Mouse (Mus musculus) heart, embryonic 13.5 days (tissue): ENCODE measurements around the gene Lyrm1. TPM values are rescaled to one million over a fixed set of nuclear protein-coding genes. Genes with fewer than 3 reads are reported as not detected.
A peak's percentile ranks its signal among the peaks of the same experiment; 100 is the strongest.

Experiments
- ATAC-seq: fragments of 200-750 bp; cut with Nextera tagmentation; 2 replicates; pipeline ENCODE4 v1.8.0; 2017; ENCODE audit warnings: moderate TSS enrichment; ENCODE audit not compliant: insufficient number of reproducible peaks, low FRiP score, low TSS enrichment; ENCODE audit errors: extremely low read depth
- H3K27ac ChIP-seq: fragments of 300-500 bp; sonication (generic); replicated peaks from 2 replicates; pipeline ENCODE4 v1.5.1; 2015; ENCODE audit warnings: moderate library complexity, mild to moderate bottlenecking, inconsistent platforms
- H3K27me3 ChIP-seq: fragments of 300-500 bp; sonication (generic); replicated peaks from 2 replicates; pipeline ENCODE4 v1.6.1; 2015; ENCODE audit warnings: mild to moderate bottlenecking, inconsistent platforms
- H3K36me3 ChIP-seq: fragments of 300-500 bp; sonication (generic); 2 replicates; pipeline ENCODE4 v1.6.1; 2015; ENCODE audit warnings: mild to moderate bottlenecking, inconsistent platforms
- H3K4me1 ChIP-seq: fragments of 300-500 bp; sonication (generic); 2 replicates; pipeline ENCODE4 v1.6.1; 2015; ENCODE audit warnings: inconsistent platforms
- H3K4me2 ChIP-seq: fragments of 300-500 bp; sonication (generic); 2 replicates; pipeline ENCODE4 v1.6.1; 2015; ENCODE audit warnings: inconsistent platforms, mild to moderate bottlenecking, moderate library complexity
- H3K4me3 ChIP-seq: fragments of 300-500 bp; sonication (generic); 2 replicates; pipeline ENCODE4 v1.5.1; 2015; ENCODE audit warnings: moderate library complexity, mild to moderate bottlenecking, inconsistent platforms
- H3K9ac ChIP-seq: fragments of 300-500 bp; sonication (generic); 2 replicates; pipeline ENCODE4 v1.6.1; 2015; ENCODE audit warnings: inconsistent platforms, mild to moderate bottlenecking, moderate library complexity
- H3K9me3 ChIP-seq: fragments of 300-500 bp; sonication (generic); 2 replicates; pipeline ENCODE4 v1.6.1; 2016; ENCODE audit warnings: inconsistent platforms
- WGBS: fragments of 180-500 bp; shearing (Covaris S2); methylation state at CpG from one replicate; pipeline ENCODE4 v1.1.7; 2015; ENCODE audit warnings: mixed read lengths; 5-methylcytosine and 5-hydroxymethylcytosine counted together
- polyA plus RNA-seq: library from polyadenylated mRNA; unstranded; fragments of >200 nt; fragmentation: Nextera tagmentation; extraction: Ambion mirVana; gene quantifications from 2 replicates; pipeline ENCODE4 v1.2.1, GENCODE M21; 2015

Lyrm1 gene
- polyA plus RNA-seq: 8.2 TPM in 2 replicates

- ATAC-seq: peak; percentile 98
- Histone ChIP-seq H3K27me3 (no peaks in the 10 kb centered on the region), H3K4me3 (peak within 1 kb of the TSS; percentile 84), H3K4me1 (peaks cover 28% of the 10 kb centered on the region), H3K36me3 (no peaks in the 10 kb centered on the region), H3K27ac (peak within 1 kb of the TSS; percentile 88), H3K9me3 (no peaks in the 10 kb centered on the region), H3K4me2 (peak within 1 kb of the TSS; percentile 85), H3K9ac (peak within 1 kb of the TSS; percentile 95)
- WGBS: under 1% methylated on average over 63 of the region's 63 CpGs
Observed at GRCm38 (mm10) chr7:119895639-119896512, at the start of gene Lyrm1, which contains the start of gene Dcun1d3. Gene Lyrm1 (plus strand): TSS chr7:119895861. Gene Dcun1d3 (minus strand): TSS chr7:119896298.

DNA sequence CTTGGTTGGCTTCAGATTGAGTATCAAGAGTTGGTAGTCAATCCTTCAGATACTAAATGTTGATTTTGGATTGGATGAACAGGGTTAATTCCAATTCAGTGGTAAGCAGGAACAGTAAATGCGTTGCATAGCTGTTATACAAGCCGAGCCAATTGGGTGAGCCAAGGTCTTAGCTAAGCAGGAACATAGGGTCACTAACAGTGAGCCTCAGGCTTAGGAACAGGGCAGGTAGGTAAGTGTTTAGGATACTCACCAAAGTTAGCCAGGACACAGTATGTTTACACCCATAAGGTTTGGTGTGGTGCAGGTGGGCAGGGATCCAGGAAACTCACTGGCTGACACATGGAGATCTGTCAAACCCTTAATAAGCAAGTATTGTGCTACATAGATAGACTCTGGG lies 48.3 kb upstream of the Lyrm1 start:
- Histone ChIP-seq H3K27ac (no peak overlapping the region), H3K36me3 (peaks cover 49% of the 10 kb centered on the region), H3K9me3 (no peaks in the 10 kb centered on the region), H3K4me2 (no peak overlapping the region), H3K27me3 (no peaks in the 10 kb centered on the region), H3K4me1 (no peaks in the 10 kb centered on the region), H3K4me3 (no peak overlapping the region), H3K9ac (no peak overlapping the region)
- WGBS: 79% methylated on average over 2 of the region's 2 CpGs
- no peak for ATAC-seq

DNA sequence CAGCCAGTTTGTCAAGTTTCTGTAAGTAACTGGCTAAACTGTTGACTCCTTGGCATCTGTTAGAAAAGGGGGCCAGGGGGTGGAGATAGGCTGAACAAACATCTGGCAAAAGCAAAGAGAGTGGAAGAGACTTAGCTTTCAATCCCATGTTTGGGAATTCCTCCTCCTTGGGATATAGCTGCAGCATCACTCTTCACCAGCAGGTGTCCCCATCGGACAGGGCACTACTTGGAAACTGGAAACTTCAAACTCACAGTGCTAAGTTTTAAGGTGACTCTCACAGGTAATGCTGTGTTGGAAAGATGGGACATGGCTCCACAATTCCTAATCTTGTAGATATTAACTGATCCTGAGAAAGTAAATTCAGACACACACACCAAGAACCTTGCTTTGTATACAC lies 46.6 kb upstream of the Lyrm1 start:
- no peak for ATAC-seq
- 0% methylated on average over 1 of the region's 1 CpGs for WGBS
- Histone ChIP-seq H3K4me3 (no peak overlapping the region), H3K4me1 (no peaks in the 10 kb centered on the region), H3K9me3 (no peaks in the 10 kb centered on the region), H3K27me3 (no peaks in the 10 kb centered on the region), H3K27ac (no peak overlapping the region), H3K9ac (no peak overlapping the region), H3K4me2 (no peak overlapping the region), H3K36me3 (peaks cover 47% of the 10 kb centered on the region)

GRCm38 (mm10) chr7:119850737-119851136 lies 44.9 kb upstream of the Lyrm1 start:
- H3K36me3 ChIP-seq: peaks cover 46% of the 10 kb centered on the region
- H3K9me3 ChIP-seq: no peaks in the 10 kb centered on the region
- H3K27ac ChIP-seq: no peak overlapping the region
- no peaks in the 10 kb centered on the region for H3K27me3 ChIP-seq
- no peak overlapping the region for H3K9ac ChIP-seq
- H3K4me3 ChIP-seq: no peak overlapping the region
- 64% methylated on average over 5 of the region's 5 CpGs for WGBS
- no peaks in the 10 kb centered on the region for H3K4me1 ChIP-seq
- no peak for ATAC-seq
- no peak overlapping the region for H3K4me2 ChIP-seq

DNA sequence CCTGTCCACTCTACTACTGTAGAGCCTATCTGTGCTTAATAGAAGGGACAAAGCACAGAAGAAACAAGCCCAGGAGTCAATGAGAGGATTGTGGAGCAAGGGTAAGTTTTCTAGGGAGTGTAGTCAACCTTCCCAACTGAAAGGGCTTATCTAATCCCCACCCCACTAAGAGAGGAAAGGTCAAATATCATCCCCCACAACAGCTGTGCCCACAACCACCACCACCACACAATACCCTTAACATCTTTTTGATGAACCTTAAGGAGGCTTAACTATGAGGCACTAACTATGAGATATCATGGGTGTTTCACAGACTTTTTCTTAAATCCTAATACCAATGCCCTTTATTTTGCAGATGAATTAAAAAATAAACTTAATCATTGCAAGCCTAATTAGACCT lies 43.2 kb upstream of the Lyrm1 start:
- Histone ChIP-seq H3K4me2 (no peak overlapping the region), H3K4me1 (no peaks in the 10 kb centered on the region), H3K4me3 (no peak overlapping the region), H3K36me3 (peaks cover 61% of the 10 kb centered on the region), H3K9ac (no peak overlapping the region), H3K9me3 (no peaks in the 10 kb centered on the region), H3K27ac (no peak overlapping the region), H3K27me3 (no peaks in the 10 kb centered on the region)
- ATAC-seq: no peak

DNA sequence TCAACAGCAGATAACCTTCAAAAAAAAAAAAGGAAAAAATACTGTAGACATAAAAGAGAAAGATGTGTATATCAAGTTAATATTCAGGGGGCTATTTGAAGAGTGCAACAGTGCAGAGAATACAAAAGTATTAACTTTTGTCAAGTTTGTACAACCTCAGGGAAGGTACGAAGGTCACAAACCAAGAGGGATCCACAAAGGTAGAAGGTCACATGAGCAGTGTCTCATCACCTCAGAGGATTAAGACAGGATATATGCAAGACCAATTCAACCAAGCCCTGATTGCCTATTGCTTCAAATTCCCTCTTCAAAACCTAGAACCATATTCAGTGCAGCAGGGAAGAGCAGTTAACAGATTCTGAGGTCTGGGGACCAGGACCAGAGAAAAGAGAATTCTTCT lies 42.5 kb upstream of the Lyrm1 start:
- Histone ChIP-seq H3K4me3 (no peak overlapping the region), H3K27me3 (no peaks in the 10 kb centered on the region), H3K27ac (no peak overlapping the region), H3K4me2 (no peak overlapping the region), H3K4me1 (no peaks in the 10 kb centered on the region), H3K9me3 (no peaks in the 10 kb centered on the region), H3K36me3 (peaks cover 68% of the 10 kb centered on the region), H3K9ac (no peak overlapping the region)
- WGBS: 92% methylated on average over 1 of the region's 1 CpGs
- ATAC-seq: no peak

GRCm38 (mm10) chr7:119854362-119854761 lies 41.3 kb upstream of the Lyrm1 start:
- Histone ChIP-seq H3K9me3 (no peaks in the 10 kb centered on the region), H3K9ac (no peak overlapping the region), H3K4me3 (no peak overlapping the region), H3K27ac (no peak overlapping the region), H3K36me3 (peaks cover 71% of the 10 kb centered on the region), H3K4me2 (no peak overlapping the region), H3K27me3 (no peaks in the 10 kb centered on the region), H3K4me1 (no peaks in the 10 kb centered on the region)
- ATAC-seq: no peak
- WGBS: 88% methylated on average over 2 of the region's 2 CpGs

DNA sequence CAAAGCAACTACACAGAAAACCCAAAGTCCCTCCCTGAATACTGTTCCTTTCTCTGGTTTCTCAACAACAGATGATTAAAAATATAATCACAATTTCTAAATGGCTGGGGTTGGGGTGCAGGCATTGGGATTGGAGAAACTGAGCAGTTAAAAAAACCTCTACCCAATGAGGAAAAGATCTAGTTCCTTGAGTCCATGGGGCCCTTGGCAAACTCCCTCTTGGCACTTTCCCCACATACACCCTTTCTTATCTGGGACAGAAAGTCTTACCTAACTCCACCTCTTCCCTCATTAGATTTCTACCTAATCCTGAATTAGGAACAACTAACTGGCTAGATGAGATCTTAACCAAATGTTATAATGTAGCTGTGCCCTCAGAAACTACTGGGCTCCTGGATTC lies 40.6 kb upstream of the Lyrm1 start:
- H3K4me3 ChIP-seq: no peak overlapping the region
- no peaks in the 10 kb centered on the region for H3K9me3 ChIP-seq
- no peak overlapping the region for H3K9ac ChIP-seq
- no peak overlapping the region for H3K27ac ChIP-seq
- H3K27me3 ChIP-seq: no peaks in the 10 kb centered on the region
- no peak overlapping the region for H3K4me2 ChIP-seq
- H3K4me1 ChIP-seq: peaks cover under 1% of the 10 kb centered on the region; the same call in 1 of the 2 replicates
- H3K36me3 ChIP-seq: peaks cover 71% of the 10 kb centered on the region
- ATAC-seq: no peak

DNA sequence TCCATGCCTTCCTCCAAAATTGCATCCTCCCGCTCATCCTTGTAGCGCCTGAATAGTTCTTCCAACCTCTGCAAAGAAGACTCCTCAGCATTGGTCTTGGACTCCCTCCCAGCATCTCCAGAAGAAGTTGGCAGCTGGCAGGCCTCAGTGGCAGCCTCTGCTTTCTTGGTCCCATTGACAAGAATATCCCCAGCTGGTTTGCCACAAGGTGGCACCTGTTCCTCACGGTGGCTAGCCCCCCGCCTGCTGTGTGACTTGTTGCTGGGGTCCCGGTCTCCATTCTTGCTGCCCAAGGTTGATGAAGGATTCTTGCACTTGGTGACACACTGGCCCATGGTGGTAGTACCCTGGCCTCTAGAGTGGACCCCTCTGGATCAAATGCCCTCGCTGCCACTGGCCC lies 36.2 kb upstream of the Lyrm1 start:
- ATAC-seq: no peak
- Histone ChIP-seq H3K4me2 (no peak overlapping the region), H3K27me3 (no peaks in the 10 kb centered on the region), H3K4me3 (no peak overlapping the region), H3K27ac (no peak overlapping the region), H3K9ac (no peak overlapping the region), H3K36me3 (peaks cover 47% of the 10 kb centered on the region), H3K4me1 (peaks cover 33% of the 10 kb centered on the region), H3K9me3 (no peaks in the 10 kb centered on the region)
- 80% methylated on average over 6 of the region's 6 CpGs for WGBS

- Histone ChIP-seq H3K4me2 (no peak overlapping the region), H3K4me1 (peaks cover 38% of the 10 kb centered on the region), H3K9ac (no peak overlapping the region), H3K36me3 (peaks cover 41% of the 10 kb centered on the region), H3K27ac (no peak overlapping the region), H3K4me3 (no peak overlapping the region), H3K27me3 (no peaks in the 10 kb centered on the region), H3K9me3 (no peaks in the 10 kb centered on the region)
- ATAC-seq: no peak
- 90% methylated on average over 3 of the region's 3 CpGs for WGBS
Observed at GRCm38 (mm10) chr7:119860116-119860515, 35.5 kb upstream of the Lyrm1 start.

GRCm38 (mm10) chr7:119860554-119860953 lies 35.1 kb upstream of the Lyrm1 start:
- Histone ChIP-seq H3K4me1 (peaks cover 38% of the 10 kb centered on the region), H3K9me3 (no peaks in the 10 kb centered on the region), H3K4me3 (no peak overlapping the region), H3K27ac (no peak overlapping the region), H3K9ac (no peak overlapping the region), H3K27me3 (no peaks in the 10 kb centered on the region), H3K4me2 (no peak overlapping the region), H3K36me3 (peaks cover 37% of the 10 kb centered on the region)
- 80% methylated on average over 2 of the region's 2 CpGs for WGBS
- no peak for ATAC-seq

DNA sequence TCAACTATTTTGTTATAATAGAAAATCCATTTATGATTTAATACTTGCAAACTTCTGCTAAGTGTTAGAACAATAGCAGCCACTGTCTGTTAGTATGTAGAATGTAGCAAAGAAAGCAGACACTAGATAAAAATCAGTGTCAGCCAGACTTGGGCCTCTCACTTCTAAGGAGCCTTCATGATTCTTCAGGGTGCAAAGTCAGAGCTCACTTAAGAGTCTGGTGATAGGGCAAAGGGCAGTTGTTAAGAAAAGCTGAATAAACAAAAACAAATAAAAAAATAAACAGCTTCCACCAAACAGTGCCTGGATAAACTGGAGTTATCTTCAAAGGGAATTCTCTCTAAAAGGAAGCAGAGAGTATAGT lies 34.7 kb upstream of the Lyrm1 start:
- Histone ChIP-seq H3K36me3 (peaks cover 34% of the 10 kb centered on the region), H3K4me1 (peaks cover 38% of the 10 kb centered on the region), H3K4me2 (peak overlapping the region; percentile 22; the same call in 1 of the 2 replicates), H3K9ac (no peak overlapping the region), H3K9me3 (no peaks in the 10 kb centered on the region), H3K4me3 (no peak overlapping the region), H3K27me3 (no peaks in the 10 kb centered on the region), H3K27ac (peak overlapping the region; percentile 77; the same call in 1 of the 2 replicates)
- no peak for ATAC-seq
